Mouse (Mus musculus) megakaryocyte, adult 5-6 weeks (primary cell): Measurements from ENCODE around the gene Grtp1. TPM values are rescaled to one million over a fixed set of nuclear protein-coding genes. Genes with fewer than 3 reads are reported as not detected.

Experiments used
- ATAC-seq: 2 replicates; pipeline ENCODE4 v1.8.0; 2016; ENCODE audit warnings: mild to moderate bottlenecking, inconsistent platforms; ENCODE audit not compliant: poor library complexity, severe bottlenecking
- total RNA-seq, 2 experiments: library from RNA; stranded (forward) in 1 of 2; stranded (reverse) in 1 of 2; fragments of 153-499, 151-499 nt in 1 of 2; fragments of 221-1000, 200-1000 nt in 1 of 2; gene quantifications; 2 replicates each; pipeline versions ENCODE4 v1.2.3 to v1.2.4; 2015 to 2017

The Grtp1 gene
- total RNA-seq, 2 experiments from 2014 or later: 0.22 TPM; not detected in 1

DNA sequence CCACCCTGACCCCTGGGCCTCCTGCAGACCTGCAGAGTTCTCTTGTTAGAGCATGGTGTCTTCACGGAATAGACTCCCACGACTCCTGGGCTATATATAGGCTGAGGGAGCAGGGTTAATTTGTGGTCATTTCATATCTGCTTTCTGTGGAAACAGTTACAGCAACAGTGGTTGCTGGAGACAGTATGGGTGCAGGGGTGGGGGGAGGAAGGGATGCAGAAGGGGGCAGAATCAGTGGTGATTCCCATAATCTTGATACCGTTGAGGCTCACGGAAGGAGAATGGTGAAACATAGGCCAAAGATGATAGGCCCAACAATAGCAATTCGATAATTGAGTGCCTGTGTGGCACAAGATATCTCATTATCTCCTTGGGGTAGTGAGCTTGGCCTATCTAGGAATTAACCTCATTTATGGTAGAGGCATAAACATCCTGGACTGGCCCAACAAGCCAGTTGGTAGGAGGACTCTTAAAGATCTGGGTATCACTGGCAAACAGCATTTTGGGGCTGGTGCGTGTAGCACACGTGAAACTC lies 77.5 kb downstream of the Grtp1 start:
- peak; percentile 43 for ATAC-seq

Other genes with a start within 250 kb of the Grtp1 start
- gene F7, start 174.6 kb downstream of the Grtp1 start, total RNA-seq (2015): 0.27 and 0.56 TPM in 2 replicates
- 1.3 TPM in 1 of 2 replicates, not detected in the other for gene F7, start 174.6 kb downstream of the Grtp1 start, total RNA-seq (2017)
- 50.6 and 57.5 TPM in 2 replicates for gene F10, start 163.3 kb downstream of the Grtp1 start, total RNA-seq (2015)
- gene F10, start 163.3 kb downstream of the Grtp1 start, total RNA-seq (2017): 98.7 and 109 TPM in 2 replicates
- gene Proz, start 139.7 kb downstream of the Grtp1 start, total RNA-seq (2015): 0.07 and 0.20 TPM in 2 replicates
- gene Proz, start 139.7 kb downstream of the Grtp1 start, total RNA-seq (2017): 0.33 TPM in 1 of 2 replicates, not detected in the other
- gene Pcid2, start 95.2 kb downstream of the Grtp1 start, total RNA-seq (2015): 17.0 and 21.2 TPM in 2 replicates
- 14.0 and 14.1 TPM in 2 replicates for gene Pcid2, start 95.2 kb downstream of the Grtp1 start, total RNA-seq (2017)
- gene Cul4a, start 95.0 kb downstream of the Grtp1 start, total RNA-seq (2015): 57.4 and 60.7 TPM in 2 replicates
- gene Cul4a, start 95.0 kb downstream of the Grtp1 start, total RNA-seq (2017): 56.9 and 57.9 TPM in 2 replicates
- gene Lamp1, start 41.5 kb downstream of the Grtp1 start, total RNA-seq (2015): 609 and 613 TPM in 2 replicates
- 770 and 822 TPM in 2 replicates for gene Lamp1, start 41.5 kb downstream of the Grtp1 start, total RNA-seq (2017)
- gene Adprhl1, start 53.5 kb upstream of the Grtp1 start, total RNA-seq (2015): not detected in 2 replicates
- not detected in 2 replicates for gene Adprhl1, start 53.5 kb upstream of the Grtp1 start, total RNA-seq (2017)
- 10.6 and 10.8 TPM in 2 replicates for gene Dcun1d2, start 87.5 kb upstream of the Grtp1 start, total RNA-seq (2015)
- 14.6 and 19.7 TPM in 2 replicates for gene Dcun1d2, start 87.5 kb upstream of the Grtp1 start, total RNA-seq (2017)
- gene Tmco3, start 87.6 kb upstream of the Grtp1 start, total RNA-seq (2015): 11.2 and 16.0 TPM in 2 replicates
- 8.2 and 8.9 TPM in 2 replicates for gene Tmco3, start 87.6 kb upstream of the Grtp1 start, total RNA-seq (2017)
- gene Tfdp1, start 138.1 kb upstream of the Grtp1 start, total RNA-seq (2015): 136 and 146 TPM in 2 replicates
- gene Tfdp1, start 138.1 kb upstream of the Grtp1 start, total RNA-seq (2017): 103 and 105 TPM in 2 replicates
- gene Atp4b, start 196.2 kb upstream of the Grtp1 start, total RNA-seq (2015): not detected in 2 replicates
- gene Atp4b, start 196.2 kb upstream of the Grtp1 start, total RNA-seq (2017): not detected in 2 replicates
- gene Grk1, start 204.5 kb upstream of the Grtp1 start, total RNA-seq (2015): 0.04 TPM in 1 of 2 replicates, not detected in the other
- not detected in 2 replicates for gene Grk1, start 204.5 kb upstream of the Grtp1 start, total RNA-seq (2017)
- not detected in 2 replicates for gene Tmem255b, start 234.6 kb upstream of the Grtp1 start, total RNA-seq (2015)
- gene Tmem255b, start 234.6 kb upstream of the Grtp1 start, total RNA-seq (2017): not detected in 2 replicates